Mouse (Mus musculus): ENCODE results near the gene Cldn10.

The Cldn10 gene

GRCm38 (mm10) chr14:118910332-118911222, 122.9 kb downstream of the Cldn10 start:
- DNase-seq (ENCODE audit: low spot score in 2 of 2), result peak in 1 of 2 experiments; percentile 75

- DNase-seq (ENCODE audit: low spot score in 2 of 2), result no peak
Observed at GRCm38 (mm10) chr14:118911521-118911920, 123.8 kb downstream of the Cldn10 start.

- no peak for DNase-seq (ENCODE audit: low spot score in 2 of 2)
Observed at GRCm38 (mm10) chr14:118913651-118914050, 125.9 kb downstream of the Cldn10 start.

GRCm38 (mm10) chr14:118919025-118919424, 131.3 kb downstream of the Cldn10 start:
- no peak for DNase-seq (ENCODE audit: low spot score in 2 of 2)

- DNase-seq (ENCODE audit: low spot score in 2 of 2), result no peak
Observed at GRCm38 (mm10) chr14:118920654-118921053, 132.9 kb downstream of the Cldn10 start.

- no peak for DNase-seq (ENCODE audit: low spot score in 2 of 2)
Observed at GRCm38 (mm10) chr14:118922251-118922650, 134.5 kb downstream of the Cldn10 start.

GRCm38 (mm10) chr14:118922667-118923184, 135.0 kb downstream of the Cldn10 start:
- DNase-seq (ENCODE audit: low spot score in 2 of 2), result no peak
